Mouse (Mus musculus): ENCODE measurements at regions not wholly inside any gene's neighbourhood (a gene's known extent, or its start where the extent isn't known, plus 50 kb on each side); places are given as distances from the start of the nearest gene placed in this dataset.

DNA sequence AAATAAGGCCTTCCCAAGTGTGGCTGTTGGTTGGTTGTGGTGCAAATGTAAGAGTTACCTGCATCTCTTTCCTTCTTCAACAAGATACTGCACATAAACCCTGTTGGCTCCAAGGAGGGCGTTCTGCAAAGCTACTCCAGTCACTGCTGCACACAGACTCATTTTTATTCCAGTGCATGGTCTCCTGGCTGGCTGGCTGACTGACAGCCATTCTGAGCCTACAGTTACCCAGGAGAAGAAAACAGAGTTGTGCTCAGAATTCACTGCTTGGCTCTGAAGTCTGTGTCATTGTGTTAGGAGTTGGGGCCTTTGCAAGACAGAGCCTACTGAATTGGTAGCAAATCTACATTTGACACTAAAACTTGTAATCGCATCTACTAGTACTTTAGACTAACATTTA is 138.0 kb upstream of the Ank start:
- Histone ChIP-seq H3K4me2 (no peak overlapping the region), H3K9me3 (no peaks in the 10 kb centered on the region), H3K36me3 (no peaks in the 10 kb centered on the region), H3K4me3 (no peak overlapping the region), H3K4me1 (peaks cover 9% of the 10 kb centered on the region; the same call in 1 of the 2 replicates), H3K27ac (replicated peaks) (no peak overlapping the region), H3K27me3 (replicated peaks) (no peaks in the 10 kb centered on the region; the same call in 1 of the 2 replicates), H3K9ac (no peak overlapping the region)
- ATAC-seq (ENCODE audit: extremely low read depth, insufficient number of reproducible peaks, low FRiP score, low TSS enrichment) = no peak
- WGBS = 79% methylated on average over 2 of the region's 2 CpGs

GRCm38 (mm10) chr15:27340070-27340469 is 126.4 kb upstream of the Ank start:
- ATAC-seq (ENCODE audit: extremely low read depth, insufficient number of reproducible peaks, low FRiP score, low TSS enrichment) = no peak
- no peak overlapping the region for H3K9ac ChIP-seq
- WGBS = 54% methylated on average over 4 of the region's 4 CpGs

GRCm38 (mm10) chr15:27341518-27341976 is 124.9 kb upstream of the Ank start:
- Histone ChIP-seq H3K36me3 (no peaks in the 10 kb centered on the region), H3K9ac (no peak overlapping the region), H3K27me3 (replicated peaks) (no peaks in the 10 kb centered on the region), H3K4me3 (no peak overlapping the region), H3K4me2 (no peak overlapping the region), H3K9me3 (no peaks in the 10 kb centered on the region), H3K27ac (replicated peaks) (no peak overlapping the region), H3K4me1 (no peaks in the 10 kb centered on the region)
- ATAC-seq (ENCODE audit: extremely low read depth, insufficient number of reproducible peaks, low FRiP score, low TSS enrichment) = no peak
- WGBS = 72% methylated on average over 5 of the region's 5 CpGs

More at GRCm38 (mm10) chr15:27340070-27340469, 126.4 kb upstream of the Ank start:
- no peak overlapping the region for H3K27ac ChIP-seq (replicated peaks)
- no peaks in the 10 kb centered on the region for H3K9me3 ChIP-seq
- H3K4me2 ChIP-seq = no peak overlapping the region
- H3K36me3 ChIP-seq = no peaks in the 10 kb centered on the region
- no peaks in the 10 kb centered on the region for H3K27me3 ChIP-seq (replicated peaks)
- no peaks in the 10 kb centered on the region for H3K4me1 ChIP-seq
- H3K4me3 ChIP-seq = no peak overlapping the region

DNA sequence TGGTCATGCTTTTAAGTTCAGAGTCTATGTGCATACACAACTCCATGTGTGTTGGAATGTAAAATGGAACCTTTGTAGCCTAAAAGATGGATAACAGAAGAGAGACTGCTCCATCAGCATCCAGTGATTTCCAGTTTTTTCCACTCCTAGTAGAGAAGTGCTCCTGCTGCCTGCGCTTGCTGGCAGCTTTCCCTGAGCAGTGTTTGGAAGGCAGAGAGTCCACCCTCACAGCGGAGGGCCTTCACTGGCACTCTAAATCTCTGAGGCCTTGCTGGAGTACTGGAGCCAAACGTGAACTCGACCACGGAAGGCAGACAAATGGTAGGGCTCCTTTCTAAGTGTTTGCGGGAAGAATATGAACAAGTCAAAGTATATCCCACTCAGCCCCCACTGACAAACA is 108.0 kb upstream of the Ank start:
- no peaks in the 10 kb centered on the region for H3K4me1 ChIP-seq
- 67% methylated on average over 6 of the region's 6 CpGs for WGBS
- no peak overlapping the region for H3K27ac ChIP-seq (replicated peaks)
- no peaks in the 10 kb centered on the region for H3K36me3 ChIP-seq
- H3K4me2 ChIP-seq = no peak overlapping the region
- H3K4me3 ChIP-seq = no peak overlapping the region
- H3K27me3 ChIP-seq (replicated peaks) = no peaks in the 10 kb centered on the region
- no peak overlapping the region for H3K9ac ChIP-seq
- ATAC-seq (ENCODE audit: extremely low read depth, insufficient number of reproducible peaks, low FRiP score, low TSS enrichment) = no peak
- no peaks in the 10 kb centered on the region for H3K9me3 ChIP-seq

DNA sequence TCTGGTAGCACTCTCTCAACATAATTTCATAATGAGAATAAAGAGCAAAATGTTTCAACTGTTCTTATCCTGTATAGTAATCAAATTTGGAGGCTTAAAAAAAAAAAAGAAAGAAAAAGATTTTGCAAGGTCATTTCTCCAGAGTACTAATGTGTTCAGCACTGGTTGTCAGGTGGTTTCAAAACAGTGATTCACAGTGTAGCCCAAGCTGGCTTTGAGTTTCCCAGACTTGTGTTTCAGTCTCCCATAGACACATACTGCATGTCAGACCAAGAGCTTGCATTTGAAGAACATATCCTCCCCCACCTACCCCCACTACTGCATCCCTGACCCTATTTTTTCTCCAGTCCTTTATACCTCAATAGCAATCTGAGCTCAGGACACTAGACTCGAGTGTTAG is 107.2 kb upstream of the Ank start:
- H3K27me3 ChIP-seq (replicated peaks) = no peaks in the 10 kb centered on the region
- WGBS = 56% methylated on average over 1 of the region's 1 CpGs
- no peaks in the 10 kb centered on the region for H3K36me3 ChIP-seq
- H3K4me3 ChIP-seq = no peak overlapping the region
- no peak for ATAC-seq (ENCODE audit: extremely low read depth, insufficient number of reproducible peaks, low FRiP score, low TSS enrichment)
- H3K9ac ChIP-seq = no peak overlapping the region
- H3K27ac ChIP-seq (replicated peaks) = no peak overlapping the region
- H3K9me3 ChIP-seq = no peaks in the 10 kb centered on the region
- no peak overlapping the region for H3K4me2 ChIP-seq
- no peaks in the 10 kb centered on the region for H3K4me1 ChIP-seq

DNA sequence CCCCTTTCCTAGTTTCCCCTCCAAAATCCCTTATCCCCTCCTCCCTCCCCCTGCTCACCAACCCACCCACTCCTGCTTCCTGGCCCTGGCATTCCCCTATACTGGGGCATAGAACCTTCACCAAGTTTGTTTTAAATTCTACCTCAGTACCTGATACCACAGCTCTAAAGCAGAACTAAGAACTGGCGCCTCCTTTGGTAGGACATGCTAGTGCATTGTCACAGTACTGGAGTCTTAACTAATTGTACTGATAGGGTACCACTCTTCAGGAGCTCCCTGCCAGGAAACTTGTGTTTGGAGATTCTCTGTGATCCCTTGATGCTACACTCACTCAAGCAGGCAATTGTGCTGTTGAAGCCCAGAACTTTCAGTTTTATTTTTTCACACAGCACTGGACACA is 92.0 kb upstream of the Ank start:
- Histone ChIP-seq H3K9me3 (no peaks in the 10 kb centered on the region), H3K36me3 (no peaks in the 10 kb centered on the region), H3K4me2 (no peak overlapping the region), H3K27ac (replicated peaks) (no peak overlapping the region), H3K27me3 (replicated peaks) (no peaks in the 10 kb centered on the region), H3K4me1 (no peaks in the 10 kb centered on the region), H3K9ac (no peak overlapping the region), H3K4me3 (no peak overlapping the region)
- WGBS = 55% methylated on average over 1 of the region's 1 CpGs
- ATAC-seq (ENCODE audit: extremely low read depth, insufficient number of reproducible peaks, low FRiP score, low TSS enrichment) = no peak

DNA sequence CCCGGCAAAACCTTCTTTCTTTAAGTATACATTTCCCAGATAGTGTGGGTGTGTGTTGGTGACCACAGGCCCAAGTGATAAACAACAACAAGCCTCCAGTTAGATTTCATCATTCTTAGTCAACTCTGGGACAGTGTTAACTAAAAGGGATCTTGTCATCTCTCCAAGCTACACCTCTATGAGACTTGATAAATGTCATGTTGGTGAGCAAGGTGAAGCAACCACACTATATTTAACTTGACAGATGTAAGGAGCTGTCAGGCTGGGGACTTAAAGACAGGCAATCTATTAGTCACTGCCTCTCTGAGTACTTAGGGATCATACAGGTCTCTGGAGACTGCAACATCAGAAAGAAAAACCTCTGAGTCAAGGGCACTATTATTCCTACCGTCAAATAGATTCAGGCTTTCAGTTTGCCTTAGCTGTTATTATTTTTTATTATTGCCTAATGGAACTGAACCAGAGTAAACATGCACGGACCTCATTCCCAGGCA is 87.8 kb upstream of the Ank start:
- no peak overlapping the region for H3K4me2 ChIP-seq
- no peak overlapping the region for H3K27ac ChIP-seq (replicated peaks)
- H3K27me3 ChIP-seq (replicated peaks) = no peaks in the 10 kb centered on the region
- no peak overlapping the region for H3K9ac ChIP-seq
- H3K9me3 ChIP-seq = no peaks in the 10 kb centered on the region
- H3K4me3 ChIP-seq = no peak overlapping the region
- H3K4me1 ChIP-seq = no peaks in the 10 kb centered on the region
- 68% methylated on average over 3 of the region's 3 CpGs for WGBS
- ATAC-seq (ENCODE audit: extremely low read depth, insufficient number of reproducible peaks, low FRiP score, low TSS enrichment) = no peak
- no peaks in the 10 kb centered on the region for H3K36me3 ChIP-seq

- no peak overlapping the region for H3K9ac ChIP-seq
- no peak overlapping the region for H3K27ac ChIP-seq (replicated peaks)
- ATAC-seq (ENCODE audit: extremely low read depth, insufficient number of reproducible peaks, low FRiP score, low TSS enrichment) = no peak
- H3K4me3 ChIP-seq = no peak overlapping the region
- no peaks in the 10 kb centered on the region for H3K9me3 ChIP-seq
- no peaks in the 10 kb centered on the region for H3K36me3 ChIP-seq
- 71% methylated on average over 4 of the region's 4 CpGs for WGBS
- H3K4me2 ChIP-seq = no peak overlapping the region
- no peaks in the 10 kb centered on the region for H3K4me1 ChIP-seq
- no peaks in the 10 kb centered on the region for H3K27me3 ChIP-seq (replicated peaks)
These were observed 86.0 kb upstream of the Ank start for GRCm38 (mm10) chr15:27380436-27380945.

DNA sequence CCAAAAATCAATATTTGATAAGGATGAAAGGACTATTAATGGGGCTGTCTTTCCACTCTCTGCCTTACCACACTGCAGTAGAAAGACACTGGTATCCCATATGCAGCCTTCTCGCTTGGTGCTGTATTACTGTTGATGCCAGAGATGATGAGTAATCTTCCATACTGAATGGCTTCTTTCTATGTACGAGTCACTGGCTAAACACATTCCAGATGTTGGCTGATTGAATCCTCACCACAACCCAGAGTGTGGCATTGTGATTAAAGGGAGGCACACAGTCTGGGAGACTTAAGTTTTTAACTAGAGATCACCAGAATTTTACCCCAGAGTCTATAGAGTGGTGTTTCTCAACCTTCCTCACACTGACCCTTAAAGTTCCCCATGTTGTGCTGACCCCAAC is 84.9 kb upstream of the Ank start:
- Histone ChIP-seq H3K4me2 (no peak overlapping the region), H3K9ac (no peak overlapping the region), H3K4me3 (no peak overlapping the region), H3K27ac (replicated peaks) (no peak overlapping the region), H3K27me3 (replicated peaks) (no peaks in the 10 kb centered on the region), H3K9me3 (no peaks in the 10 kb centered on the region), H3K4me1 (no peaks in the 10 kb centered on the region), H3K36me3 (no peaks in the 10 kb centered on the region)
- 70% methylated on average over 2 of the region's 2 CpGs for WGBS
- ATAC-seq (ENCODE audit: extremely low read depth, insufficient number of reproducible peaks, low FRiP score, low TSS enrichment) = no peak

- no peak overlapping the region for H3K9ac ChIP-seq
- H3K9me3 ChIP-seq = no peaks in the 10 kb centered on the region
- WGBS = 84% methylated on average over 2 of the region's 2 CpGs
- no peaks in the 10 kb centered on the region for H3K4me1 ChIP-seq
- no peak overlapping the region for H3K4me2 ChIP-seq
- H3K4me3 ChIP-seq = no peak overlapping the region
- H3K27me3 ChIP-seq (replicated peaks) = no peaks in the 10 kb centered on the region
- ATAC-seq (ENCODE audit: extremely low read depth, insufficient number of reproducible peaks, low FRiP score, low TSS enrichment) = no peak
- no peaks in the 10 kb centered on the region for H3K36me3 ChIP-seq
- no peak overlapping the region for H3K27ac ChIP-seq (replicated peaks)
These were observed 75.9 kb upstream of the Ank start for GRCm38 (mm10) chr15:27390567-27390966.

DNA sequence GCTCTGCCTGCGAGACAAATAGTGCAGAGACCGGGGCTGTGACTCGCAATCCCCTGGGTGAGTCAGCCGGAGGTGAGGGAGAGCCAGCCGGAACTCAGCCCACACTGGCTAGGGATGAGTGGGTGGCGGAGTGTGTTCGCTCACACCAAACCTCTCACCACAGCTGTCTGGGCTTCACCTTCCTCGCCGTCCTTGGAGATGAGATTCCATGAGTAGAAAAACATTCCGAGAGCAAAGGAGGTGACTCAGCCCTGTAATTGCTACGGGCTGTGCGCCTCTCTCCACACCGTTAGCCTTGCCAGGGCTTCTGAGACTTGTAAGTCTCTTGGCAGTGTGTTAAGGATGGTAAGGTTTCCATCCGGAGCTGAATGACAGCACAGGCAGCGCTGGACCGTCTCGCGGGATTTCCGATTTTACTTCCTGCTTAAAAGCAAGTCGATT is 60.7 kb upstream of the Ank start:
- WGBS = 60% methylated on average over 20 of the region's 20 CpGs
- H3K27me3 ChIP-seq (replicated peaks) = no peaks in the 10 kb centered on the region
- ATAC-seq (ENCODE audit: extremely low read depth, insufficient number of reproducible peaks, low FRiP score, low TSS enrichment) = no peak
- no peak overlapping the region for H3K27ac ChIP-seq (replicated peaks)
- 0 out of 2 replicates have a peak, but pooled peaks cover 9% of the 10 kb centered on the region for H3K4me1 ChIP-seq
- no peaks in the 10 kb centered on the region for H3K9me3 ChIP-seq
- H3K9ac ChIP-seq = peak overlapping the region; percentile 40; the same call in 1 of the 2 replicates
- peak overlapping the region; percentile 29 for H3K4me3 ChIP-seq
- no peaks in the 10 kb centered on the region for H3K36me3 ChIP-seq
- peak overlapping the region; percentile 54 for H3K4me2 ChIP-seq

- no peak for ATAC-seq (ENCODE audit: extremely low read depth, insufficient number of reproducible peaks, low FRiP score, low TSS enrichment)
- Histone ChIP-seq H3K9ac (no peak overlapping the region), H3K4me1 (peaks cover 9% of the 10 kb centered on the region; the same call in 1 of the 2 replicates), H3K36me3 (no peaks in the 10 kb centered on the region), H3K4me3 (no peak overlapping the region), H3K9me3 (no peaks in the 10 kb centered on the region), H3K27me3 (replicated peaks) (no peaks in the 10 kb centered on the region), H3K27ac (replicated peaks) (no peak overlapping the region), H3K4me2 (no peak overlapping the region)
- WGBS = 78% methylated on average over 8 of the region's 8 CpGs
These were observed 56.6 kb upstream of the Ank start for GRCm38 (mm10) chr15:27409856-27410255.
